Mouse (Mus musculus): ENCODE data around the gene Fermt3. TPM values are rescaled to one million over a fixed set of nuclear protein-coding genes. Genes with fewer than 3 reads are reported as not detected.

Gene Fermt3
- total RNA-seq, 2 experiments from 2014 or later: 2.0 to 2.2 TPM

DNA sequence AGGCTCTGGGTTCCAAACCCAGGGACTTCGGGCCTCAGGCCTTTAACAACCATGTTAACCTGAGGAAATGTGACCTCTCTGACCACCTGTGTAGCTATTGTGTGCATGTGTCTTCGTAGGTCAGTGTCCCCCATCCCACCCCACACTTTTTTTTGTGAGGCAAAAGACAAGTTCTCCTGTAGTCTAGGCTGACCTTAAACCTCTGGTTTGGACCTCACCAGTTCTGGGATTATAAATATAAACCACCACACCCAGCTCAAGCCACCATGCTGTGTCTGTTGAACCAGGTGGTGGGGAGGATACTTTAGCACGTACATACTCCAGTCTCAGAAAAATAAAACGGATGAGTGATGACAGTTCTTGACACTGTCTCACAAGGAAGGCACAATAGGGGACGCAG is 69.3 kb downstream of the Fermt3 start:
- DNase-seq: no peak
- intact Hi-C loops (cut with DNase I; ENCODE audit: low total_unique reads): no loop called here

DNA sequence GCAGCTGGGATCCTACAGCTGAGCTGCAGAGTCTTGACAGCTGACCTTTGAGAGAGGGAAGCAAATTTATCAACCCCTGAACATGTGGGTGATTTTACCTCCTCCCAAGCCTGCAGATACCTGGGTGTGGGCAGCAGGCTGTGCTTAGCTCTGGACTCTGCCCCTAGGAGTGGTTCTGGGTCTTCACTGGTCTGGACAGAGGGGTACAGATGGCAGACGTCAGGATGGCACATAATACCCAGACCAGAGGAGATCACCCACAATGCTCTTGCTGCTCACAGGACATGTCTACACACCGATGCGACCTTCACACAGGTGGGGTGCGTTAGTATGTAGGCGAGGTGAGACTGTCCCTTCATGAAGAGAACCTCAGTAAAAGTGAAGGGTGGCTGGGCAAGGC is 69.7 kb downstream of the Fermt3 start:
- intact Hi-C loops (cut with DNase I; ENCODE audit: low total_unique reads): no loop called here
- DNase-seq: no peak

Other genes starting within 250 kb of the Fermt3 start
- gene Rps6ka4, start 178.8 kb downstream of the Fermt3 start, total RNA-seq (2021): 1 to 10 TPM; 7.7 to 8.5 TPM
- gene Ccdc88b, start 161.3 kb downstream of the Fermt3 start, total RNA-seq (2021): under 1 TPM; 0.40 to 0.84 TPM
- gene Trmt112, start 109.8 kb downstream of the Fermt3 start, total RNA-seq (2021): 10 to 100 TPM; 34.6 to 38.9 TPM
- gene Prdx5, start 109.4 kb downstream of the Fermt3 start, total RNA-seq (2021): 100 to 1,000 TPM; 159 to 187 TPM
- 10 to 100 TPM; 47.7 to 52.0 TPM for gene Esrra, start 97.7 kb downstream of the Fermt3 start, total RNA-seq (2021)
- not detected for gene Catsperz, start 94.1 kb downstream of the Fermt3 start, total RNA-seq (2021)
- gene Kcnk4, start 85.0 kb downstream of the Fermt3 start, total RNA-seq (2021): not detected
- gene Bad, start 77.6 kb downstream of the Fermt3 start, total RNA-seq (2021): 10 to 100 TPM; 14.2 to 14.6 TPM
- 1 to 10 TPM; 8.9 to 9.9 TPM for gene Gpr137, start 77.0 kb downstream of the Fermt3 start, total RNA-seq (2021)
- gene Ppp1r14b, start 44.5 kb downstream of the Fermt3 start, total RNA-seq (2021): 100 to 1,000 TPM; 139 to 184 TPM
- gene Plcb3, start 43.0 kb downstream of the Fermt3 start, total RNA-seq (2021): 10 to 100 TPM; 10.9 to 11.6 TPM
- 10 to 100 TPM; 13.0 to 13.7 TPM for gene Fkbp2, start 39.0 kb downstream of the Fermt3 start, total RNA-seq (2021)
- gene Vegfb, start 31.8 kb downstream of the Fermt3 start, total RNA-seq (2021): 100 to 1,000 TPM in 1 of 2 experiments, 10 to 100 TPM in 1; 90.8 to 118 TPM
- gene Dnajc4, start 26.9 kb downstream of the Fermt3 start, total RNA-seq (2021): 10 to 100 TPM; 30.7 to 32.4 TPM
- 10 to 100 TPM; 15.7 to 18.9 TPM for gene Nudt22, start 23.4 kb downstream of the Fermt3 start, total RNA-seq (2021)
- gene Trpt1, start 23.3 kb downstream of the Fermt3 start, total RNA-seq (2021): 10 to 100 TPM; 19.7 to 20.1 TPM
- gene Stip1, start 20.5 kb upstream of the Fermt3 start, total RNA-seq (2021): 10 to 100 TPM; 80.3 to 92.4 TPM
- 100 to 1,000 TPM; 187 to 192 TPM for gene Macrod1, start 37.3 kb upstream of the Fermt3 start, total RNA-seq (2021)
- under 1 TPM; 0.27 to 0.51 TPM for gene Flrt1, start 86.3 kb upstream of the Fermt3 start, total RNA-seq (2021)
- 10 to 100 TPM; 52.6 to 62.6 TPM for gene Otub1, start 186.8 kb upstream of the Fermt3 start, total RNA-seq (2021)
- 100 to 1,000 TPM; 167 TPM for gene Cox8a, start 198.1 kb upstream of the Fermt3 start, total RNA-seq (2021)
- gene Naa40, start 221.7 kb upstream of the Fermt3 start, total RNA-seq (2021): 10 to 100 TPM in 1 of 2 experiments, 1 to 10 TPM in 1; 9.1 to 11.7 TPM
- gene Rcor2, start 247.9 kb upstream of the Fermt3 start, total RNA-seq (2021): 1 to 10 TPM; 2.1 to 8.8 TPM